Mouse (Mus musculus): ENCODE results near the gene Maged1. TPM values are rescaled to one million over a fixed set of nuclear protein-coding genes. Genes with fewer than 3 reads are reported as not detected.
A peak's percentile ranks its signal among the peaks of the same experiment; 100 is the strongest.

The Maged1 gene
- 922 and 962 TPM in 2 replicates for polyA plus RNA-seq (2015; fragmentation: Nextera tagmentation; extraction: Ambion mirVana)

DNA sequence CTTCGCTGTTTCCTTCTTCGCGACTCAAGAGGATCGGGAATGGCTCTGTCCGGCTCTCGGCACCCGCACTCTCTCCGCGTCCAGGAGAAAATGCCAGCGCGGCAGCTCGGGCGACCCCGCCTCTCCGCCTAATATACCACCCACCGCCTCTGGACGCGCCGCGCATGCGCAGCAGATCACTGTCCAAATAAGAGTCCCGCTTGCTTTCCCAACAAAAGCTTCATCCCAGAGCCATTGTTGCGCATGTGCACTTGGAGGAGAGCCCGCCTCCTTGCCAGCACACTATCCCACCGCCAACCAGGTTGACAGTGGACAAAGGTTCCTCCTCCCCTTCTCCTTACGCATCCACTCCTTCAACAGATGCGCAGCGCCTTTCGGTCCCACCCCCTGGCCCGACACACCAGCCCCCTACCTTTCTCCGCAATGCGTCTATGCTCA is at the start of gene Maged1:
TSS of gene Maged1 (minus strand) at position 226 of the 438 bp plus-strand sequence.
- Histone ChIP-seq H3K9ac (peak within 1 kb of the TSS; percentile 82), H3K36me3 (peaks cover 23% of the 10 kb centered on the region), H3K4me3 (peak within 1 kb of the TSS; percentile 63), H3K4me1 (replicated peaks) (peaks cover 34% of the 10 kb centered on the region), H3K4me2 (peak within 1 kb of the TSS; percentile 61), H3K9me3 (no peaks in the 10 kb centered on the region), H3K27me3 (no peaks in the 10 kb centered on the region), H3K27ac (replicated peaks) (peak within 1 kb of the TSS; percentile 88)
- peak; percentile 96 for ATAC-seq (ENCODE audit: low FRiP score, low read depth)
- WGBS = 14% methylated on average over 32 of the region's 32 CpGs

DNA sequence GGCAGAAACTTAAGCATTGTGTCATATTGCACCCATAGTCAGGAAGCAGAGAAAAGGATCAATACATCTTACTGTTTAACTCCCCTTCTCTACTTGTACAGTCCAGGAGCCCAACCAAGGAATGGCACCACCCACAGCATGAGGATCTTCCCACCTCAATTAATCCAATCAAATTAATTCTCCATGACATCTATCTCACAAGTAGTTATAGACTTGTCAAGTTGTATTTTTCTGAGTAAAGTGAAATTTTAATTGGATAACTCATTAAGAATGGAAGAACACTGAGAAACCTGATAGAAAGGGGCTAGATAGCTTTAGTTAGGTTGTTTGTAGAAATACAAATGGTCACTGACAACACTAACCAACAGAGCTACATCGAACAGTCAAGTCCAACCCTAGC is 38.3 kb upstream of the Maged1 start:
- Histone ChIP-seq H3K4me3 (no peak overlapping the region), H3K9ac (no peak overlapping the region), H3K9me3 (no peaks in the 10 kb centered on the region), H3K4me2 (no peak overlapping the region), H3K27me3 (no peaks in the 10 kb centered on the region), H3K36me3 (no peaks in the 10 kb centered on the region), H3K27ac (replicated peaks) (no peak overlapping the region), H3K4me1 (replicated peaks) (no peaks in the 10 kb centered on the region)
- no peak for ATAC-seq (ENCODE audit: low FRiP score, low read depth)
- 82% methylated on average over 1 of the region's 1 CpGs for WGBS

DNA sequence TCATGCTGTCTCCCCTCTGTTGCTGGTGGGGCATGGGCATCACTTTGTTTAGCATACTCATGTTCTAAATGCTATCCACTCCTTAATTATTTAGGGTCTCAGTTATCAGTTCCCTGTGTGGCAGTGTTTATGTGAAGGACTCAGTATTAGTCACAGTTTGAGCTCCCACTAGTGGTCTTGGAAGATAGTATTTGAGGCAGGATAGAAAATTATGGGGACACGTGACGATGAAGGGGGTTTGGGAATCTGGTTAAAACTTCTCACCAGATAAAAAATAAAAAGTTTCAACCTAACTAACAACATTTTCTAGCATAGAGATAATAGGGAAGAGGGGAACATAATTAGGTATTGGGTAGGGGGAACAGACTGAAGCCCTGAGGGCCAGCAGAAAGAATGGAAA is 22.8 kb upstream of the Maged1 start:
- 59% methylated on average over 2 of the region's 2 CpGs for WGBS
- no peak for ATAC-seq (ENCODE audit: low FRiP score, low read depth)
- H3K27ac ChIP-seq (replicated peaks) = no peak overlapping the region

DNA sequence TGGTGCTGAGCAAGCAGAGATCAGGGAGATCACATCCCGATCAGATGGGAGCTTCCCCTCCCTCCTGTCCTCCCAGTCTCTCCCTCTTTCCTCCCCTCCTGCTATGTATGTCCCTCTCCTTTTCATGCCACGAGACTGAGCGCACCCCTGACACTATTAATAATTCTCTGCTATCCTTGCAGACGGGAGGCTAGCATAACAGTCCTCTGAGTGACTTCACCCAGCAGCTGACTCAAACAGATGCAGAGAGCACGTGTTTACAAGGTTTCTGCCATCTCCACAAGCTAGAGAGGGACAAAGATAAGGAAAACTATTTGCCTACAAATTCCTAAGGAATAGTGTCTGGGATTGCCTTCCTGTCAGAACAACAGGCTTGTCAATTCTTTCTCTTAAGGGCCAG is 20.4 kb upstream of the Maged1 start:
- Histone ChIP-seq H3K27ac (replicated peaks) (no peak overlapping the region), H3K27me3 (no peaks in the 10 kb centered on the region; the same call in 1 of the 2 replicates), H3K9me3 (no peaks in the 10 kb centered on the region), H3K4me2 (no peak overlapping the region), H3K4me3 (no peak overlapping the region), H3K9ac (no peak overlapping the region), H3K4me1 (replicated peaks) (no peaks in the 10 kb centered on the region), H3K36me3 (no peaks in the 10 kb centered on the region)
- WGBS = 44% methylated on average over 5 of the region's 5 CpGs
- ATAC-seq (ENCODE audit: low FRiP score, low read depth) = no peak

More for the DNA sequence above, 22.8 kb upstream of the Maged1 start:
- no peak overlapping the region for H3K4me3 ChIP-seq
- H3K27me3 ChIP-seq = no peaks in the 10 kb centered on the region; the same call in 1 of the 2 replicates
- H3K36me3 ChIP-seq = no peaks in the 10 kb centered on the region
- H3K4me1 ChIP-seq (replicated peaks) = no peaks in the 10 kb centered on the region
- no peaks in the 10 kb centered on the region for H3K9me3 ChIP-seq
- no peak overlapping the region for H3K9ac ChIP-seq
- no peak overlapping the region for H3K4me2 ChIP-seq

DNA sequence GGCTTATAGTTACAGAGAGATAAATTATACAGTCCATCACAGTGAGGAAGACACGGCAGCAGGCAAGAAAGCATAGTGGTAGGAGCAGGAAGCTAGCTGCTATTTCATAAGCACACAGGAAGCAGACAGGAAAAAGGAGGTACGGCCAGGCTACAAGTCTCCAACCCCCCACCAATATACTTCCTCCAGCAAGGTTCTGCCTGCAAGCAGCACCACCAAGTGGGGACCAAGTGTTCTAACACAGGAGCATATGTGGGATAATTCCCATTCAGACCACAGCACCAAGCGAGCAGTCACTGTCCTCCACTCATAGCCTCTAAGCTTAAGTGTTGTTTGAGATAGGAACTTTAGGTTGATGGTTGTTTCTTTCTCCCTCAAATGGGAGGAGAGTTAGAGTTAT is 6.3 kb upstream of the Maged1 start:
- no peaks in the 10 kb centered on the region for H3K36me3 ChIP-seq
- WGBS = 55% methylated on average over 3 of the region's 3 CpGs
- no peak overlapping the region for H3K4me2 ChIP-seq
- ATAC-seq (ENCODE audit: low FRiP score, low read depth) = no peak
- H3K9ac ChIP-seq = no peak overlapping the region
- H3K4me1 ChIP-seq (replicated peaks) = 0 out of 2 replicates have a peak, but pooled peaks cover 3% of the 10 kb centered on the region
- no peak overlapping the region for H3K27ac ChIP-seq (replicated peaks)
- H3K27me3 ChIP-seq = no peaks in the 10 kb centered on the region
- no peak overlapping the region for H3K4me3 ChIP-seq
- H3K9me3 ChIP-seq = no peaks in the 10 kb centered on the region

DNA sequence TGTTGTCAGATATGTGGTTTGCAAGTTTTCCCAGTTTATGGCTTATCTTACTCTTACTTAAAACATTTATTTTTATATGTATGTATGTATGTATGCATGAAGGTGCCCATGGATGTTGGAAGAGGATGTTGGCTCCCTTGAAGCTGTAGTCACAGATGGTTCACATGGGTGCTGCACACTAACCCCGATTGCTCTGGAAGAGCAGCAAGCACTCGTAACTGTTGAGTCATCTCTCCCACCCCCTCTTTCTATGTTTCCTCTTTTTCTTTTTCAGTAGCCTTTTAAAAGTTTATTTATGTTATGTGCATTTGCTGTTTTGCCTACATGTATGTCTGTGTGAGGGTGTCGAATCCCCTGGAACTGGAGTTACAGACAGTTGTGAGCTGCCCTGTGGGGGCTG is 4.0 kb upstream of the Maged1 start:
- 82% methylated on average over 3 of the region's 3 CpGs for WGBS
- Histone ChIP-seq H3K9me3 (no peaks in the 10 kb centered on the region), H3K4me3 (no peak overlapping the region), H3K27me3 (no peaks in the 10 kb centered on the region), H3K9ac (no peak overlapping the region), H3K4me2 (no peak overlapping the region), H3K4me1 (replicated peaks) (0 out of 2 replicates have a peak, but pooled peaks cover 5% of the 10 kb centered on the region), H3K27ac (replicated peaks) (no peak overlapping the region), H3K36me3 (no peaks in the 10 kb centered on the region)
- no peak for ATAC-seq (ENCODE audit: low FRiP score, low read depth)

DNA sequence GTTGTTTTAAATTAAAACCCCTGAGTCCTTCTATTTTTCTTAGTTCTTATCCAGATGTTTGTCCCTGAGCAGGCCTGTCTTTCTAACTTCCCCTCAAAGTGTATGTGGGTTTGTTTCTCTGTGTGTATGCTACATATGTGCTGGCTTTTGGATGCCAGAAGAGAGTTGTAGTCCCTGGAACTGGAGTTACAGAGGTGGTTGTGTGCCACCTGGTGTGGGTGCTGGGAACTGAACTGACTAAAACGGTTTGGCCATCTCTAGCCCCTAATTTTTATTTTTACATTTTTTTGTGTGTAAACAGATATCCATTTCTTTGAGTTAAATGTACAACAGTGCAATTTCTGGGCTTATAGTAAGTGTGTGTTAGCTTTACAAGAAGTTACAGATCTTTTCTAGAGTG is 3.0 kb upstream of the Maged1 start:
- no peak overlapping the region for H3K9ac ChIP-seq
- peak overlapping the region; percentile 63; the same call in 1 of the 2 replicates for H3K27ac ChIP-seq (replicated peaks)
- peaks cover 9% of the 10 kb centered on the region for H3K4me1 ChIP-seq (replicated peaks)
- H3K9me3 ChIP-seq = no peaks in the 10 kb centered on the region
- WGBS = 16% methylated on average over 1 of the region's 1 CpGs
- H3K4me2 ChIP-seq = no peak overlapping the region
- no peak for ATAC-seq (ENCODE audit: low FRiP score, low read depth)
- no peak overlapping the region for H3K4me3 ChIP-seq
- H3K36me3 ChIP-seq = no peaks in the 10 kb centered on the region
- H3K27me3 ChIP-seq = no peaks in the 10 kb centered on the region

DNA sequence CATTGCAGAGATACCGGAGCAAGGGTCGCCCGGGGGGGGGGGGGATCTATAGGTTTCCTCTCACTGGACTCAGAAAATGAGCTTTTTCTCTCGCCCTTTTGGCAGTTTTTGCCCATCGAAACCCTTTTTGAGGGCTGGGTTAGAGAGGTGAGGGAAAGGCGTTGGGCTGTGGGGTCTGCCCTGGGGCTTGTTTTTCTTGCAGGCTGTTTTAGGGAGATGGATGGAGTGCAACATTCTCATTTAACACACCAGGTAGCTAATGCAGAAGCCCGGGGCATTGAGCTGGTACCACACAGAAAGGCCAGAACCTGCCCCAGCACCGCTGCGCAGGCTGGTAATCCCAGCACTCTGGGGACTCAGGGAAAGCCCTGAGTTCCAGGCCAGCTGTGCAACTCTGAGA is 593 bp upstream of the Maged1 start:
- Histone ChIP-seq H3K36me3 (peaks cover 17% of the 10 kb centered on the region), H3K4me3 (peak overlapping the region; percentile 63), H3K27ac (replicated peaks) (peak overlapping the region; percentile 86), H3K27me3 (no peaks in the 10 kb centered on the region), H3K9me3 (no peaks in the 10 kb centered on the region), H3K4me2 (peak overlapping the region; percentile 61), H3K9ac (peak overlapping the region; percentile 47), H3K4me1 (replicated peaks) (peaks cover 31% of the 10 kb centered on the region)
- no peak for ATAC-seq (ENCODE audit: low FRiP score, low read depth)
- 20% methylated on average over 9 of the region's 9 CpGs for WGBS

DNA sequence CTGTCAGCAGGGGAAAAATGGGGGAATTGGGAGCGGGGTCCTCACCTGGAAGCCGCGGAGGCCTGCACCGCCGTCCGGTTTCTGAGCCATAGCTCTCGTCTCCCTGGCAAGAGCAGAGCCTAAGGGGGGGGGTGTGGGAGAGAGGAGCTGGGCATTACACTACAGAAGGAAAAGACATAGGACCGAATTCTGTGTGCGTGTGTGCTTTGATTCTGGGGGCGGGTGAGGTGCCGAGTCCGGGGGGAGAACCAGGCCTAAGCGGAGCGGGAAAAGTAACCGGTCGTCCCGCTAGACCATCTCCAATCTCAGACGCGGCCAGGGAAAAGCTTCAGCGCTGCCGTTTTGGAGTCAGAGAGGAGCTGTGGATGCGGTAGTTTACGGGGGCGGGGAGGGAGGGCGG is 737 bp downstream of the Maged1 start:
- H3K4me3 ChIP-seq = peak overlapping the region; percentile 63
- WGBS = 20% methylated on average over 25 of the region's 25 CpGs
- H3K4me1 ChIP-seq (replicated peaks) = peaks cover 34% of the 10 kb centered on the region
- peaks cover 30% of the 10 kb centered on the region for H3K36me3 ChIP-seq
- H3K27me3 ChIP-seq = no peaks in the 10 kb centered on the region
- H3K9me3 ChIP-seq = no peaks in the 10 kb centered on the region
- peak overlapping the region; percentile 88 for H3K27ac ChIP-seq (replicated peaks)
- peak overlapping the region; percentile 59 for H3K4me2 ChIP-seq
- peak overlapping the region; percentile 82 for H3K9ac ChIP-seq
- 0 out of 2 replicates have a peak, but pooled peaks have one; percentile 0 for ATAC-seq (ENCODE audit: low FRiP score, low read depth)

DNA sequence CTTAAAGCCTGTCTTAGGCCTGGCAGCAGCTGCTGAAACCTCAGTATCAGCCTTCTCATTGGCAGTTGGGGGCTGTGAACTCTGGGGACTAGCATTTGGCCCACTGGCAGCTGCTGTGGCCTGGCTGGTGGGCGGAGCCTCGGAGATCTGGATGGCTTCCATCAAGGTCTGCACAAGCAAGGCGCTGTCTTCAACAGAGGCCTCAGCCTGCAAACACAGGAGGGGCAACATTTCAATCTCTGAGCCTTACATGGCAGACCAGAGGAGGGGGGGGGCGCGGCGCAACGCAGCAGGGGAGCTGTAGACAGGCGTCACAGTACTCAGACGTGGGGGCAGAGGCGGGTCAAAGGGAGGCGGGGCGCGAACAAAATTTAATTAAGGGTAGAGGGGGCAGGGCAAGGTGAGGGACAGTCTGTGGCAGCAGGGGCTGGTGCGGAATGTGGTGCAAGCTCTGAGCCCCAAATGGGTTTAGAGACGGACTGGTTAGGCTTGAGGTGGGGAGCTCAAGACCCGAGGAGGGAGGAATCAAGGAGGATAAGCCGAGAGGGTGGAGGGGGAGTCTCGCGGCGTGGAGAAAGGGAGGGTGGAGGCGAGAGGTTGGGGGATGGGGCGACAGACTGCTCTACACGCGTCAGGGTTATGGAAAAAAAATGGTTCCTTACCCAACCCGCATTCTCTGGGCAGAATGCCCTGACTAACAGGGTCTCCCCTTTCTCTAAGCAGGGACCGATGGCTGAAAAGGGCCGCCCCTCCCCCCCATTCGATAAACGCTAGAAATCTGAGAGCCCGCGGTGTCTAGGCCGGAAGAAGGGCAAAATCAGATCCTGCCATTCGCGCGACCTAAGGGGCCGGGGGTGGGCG is 1.4 kb downstream of the Maged1 start:
- Histone ChIP-seq H3K4me2 (peak overlapping the region; percentile 59), H3K4me1 (replicated peaks) (peaks cover 34% of the 10 kb centered on the region), H3K27ac (replicated peaks) (peak overlapping the region; percentile 88), H3K36me3 (peaks cover 34% of the 10 kb centered on the region), H3K9ac (peak overlapping the region; percentile 82), H3K9me3 (no peaks in the 10 kb centered on the region), H3K27me3 (no peaks in the 10 kb centered on the region), H3K4me3 (peak overlapping the region; percentile 63)
- ATAC-seq (ENCODE audit: low FRiP score, low read depth) = peak; percentile 12
- 20% methylated on average over 37 of the region's 37 CpGs for WGBS

DNA sequence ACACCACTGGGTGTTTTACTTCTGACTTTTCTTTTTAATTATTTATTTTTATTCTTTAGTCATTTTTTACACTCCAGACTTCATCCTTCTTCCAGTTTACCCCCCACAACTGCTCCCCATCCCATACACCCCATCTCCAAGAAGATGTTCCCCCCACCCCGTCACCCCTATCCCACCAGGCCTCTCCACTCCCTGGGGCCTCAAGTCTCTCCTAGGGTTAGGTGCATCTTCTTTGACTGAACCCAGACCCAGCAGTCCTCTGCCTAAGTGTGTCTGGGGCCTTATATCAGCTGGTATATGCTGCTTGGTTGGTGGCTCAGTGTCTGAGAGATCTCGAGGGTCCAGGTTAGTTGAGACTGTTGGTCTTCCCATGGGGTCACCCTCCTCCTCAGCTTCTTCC is 7.6 kb downstream of the Maged1 start:
- H3K9me3 ChIP-seq = no peaks in the 10 kb centered on the region
- no peak for ATAC-seq (ENCODE audit: low FRiP score, low read depth)
- H3K4me1 ChIP-seq (replicated peaks) = peaks cover 19% of the 10 kb centered on the region
- H3K9ac ChIP-seq = no peak overlapping the region
- H3K27me3 ChIP-seq = no peaks in the 10 kb centered on the region
- H3K36me3 ChIP-seq = peaks cover 33% of the 10 kb centered on the region
- H3K27ac ChIP-seq (replicated peaks) = no peak overlapping the region
- no peak overlapping the region for H3K4me3 ChIP-seq
- H3K4me2 ChIP-seq = no peak overlapping the region
- WGBS = 78% methylated on average over 2 of the region's 2 CpGs

DNA sequence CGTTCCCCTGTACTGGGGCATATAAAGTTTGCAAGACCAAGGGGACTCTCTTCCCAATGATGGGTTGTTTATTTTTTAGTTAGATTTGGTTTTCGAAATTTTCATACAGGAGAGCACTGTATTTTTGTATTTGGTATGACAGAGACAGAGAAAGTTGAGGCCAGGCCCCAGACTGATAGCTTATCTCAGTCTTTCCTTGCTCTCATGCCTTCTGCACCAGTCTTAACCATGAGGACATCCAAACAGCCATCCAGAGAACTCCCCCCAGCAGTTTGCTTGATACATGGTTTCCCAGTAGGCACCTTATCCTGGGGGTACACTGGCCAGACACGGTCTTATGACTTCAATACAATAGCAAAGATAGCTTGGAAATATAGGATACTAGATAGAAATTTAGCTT is 11.6 kb downstream of the Maged1 start:
- H3K27ac ChIP-seq (replicated peaks) = no peak overlapping the region
- H3K9ac ChIP-seq = no peak overlapping the region
- WGBS = 82% methylated on average over 3 of the region's 3 CpGs
- no peak overlapping the region for H3K4me3 ChIP-seq
- no peaks in the 10 kb centered on the region; the same call in 1 of the 2 replicates for H3K27me3 ChIP-seq
- no peak for ATAC-seq (ENCODE audit: low FRiP score, low read depth)
- H3K36me3 ChIP-seq = no peaks in the 10 kb centered on the region
- no peak overlapping the region for H3K4me2 ChIP-seq
- H3K4me1 ChIP-seq (replicated peaks) = no peaks in the 10 kb centered on the region
- no peaks in the 10 kb centered on the region for H3K9me3 ChIP-seq
